Mouse (Mus musculus) layer of hippocampus, adult 8-10 months (tissue): ENCODE results near the gene Il33. TPM values are rescaled to one million over a fixed set of nuclear protein-coding genes. Genes with fewer than 3 reads are reported as not detected.
"Not testable (repeated sequence)": the region's sequence is repeated elsewhere in the genome, so short reads cannot be mapped to it uniquely, and the experiment has no call there.

Source experiments
- DNase-seq, 2 experiments: peaks; one replicate each; pipeline ENCODE4 v3.0.0; 2022; ENCODE audit warnings: low spot score in 2 of 2
- total RNA-seq, 4 experiments: library from RNA; stranded (reverse); gene quantifications; 2 replicates each; pipeline ENCODE4 v1.2.4; 2022

Il33 gene
- total RNA-seq, 4 experiments from 2014 or later = 73.4 to 112 (median 96.0) TPM

DNA sequence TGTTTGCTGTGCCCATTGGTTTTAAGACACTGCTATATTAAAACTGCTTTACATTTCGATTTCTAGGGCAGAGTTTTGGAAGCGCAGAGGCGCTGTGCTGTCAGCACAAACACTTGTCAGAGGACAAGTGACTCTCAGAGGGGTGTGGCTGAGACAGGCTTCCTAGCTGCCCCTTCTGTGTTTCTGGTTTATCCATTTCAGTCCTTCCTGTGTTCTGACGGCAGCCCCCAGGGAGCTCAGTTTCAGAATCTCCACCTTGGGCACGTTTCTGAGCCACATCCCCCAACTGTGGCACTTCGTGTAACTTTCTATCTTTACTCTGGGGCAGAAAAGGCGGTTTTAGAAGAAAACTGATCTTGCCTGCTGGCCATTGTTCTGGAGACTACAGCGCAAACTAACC, 12.5 kb downstream of the Il33 start:
- no peak for DNase-seq

DNA sequence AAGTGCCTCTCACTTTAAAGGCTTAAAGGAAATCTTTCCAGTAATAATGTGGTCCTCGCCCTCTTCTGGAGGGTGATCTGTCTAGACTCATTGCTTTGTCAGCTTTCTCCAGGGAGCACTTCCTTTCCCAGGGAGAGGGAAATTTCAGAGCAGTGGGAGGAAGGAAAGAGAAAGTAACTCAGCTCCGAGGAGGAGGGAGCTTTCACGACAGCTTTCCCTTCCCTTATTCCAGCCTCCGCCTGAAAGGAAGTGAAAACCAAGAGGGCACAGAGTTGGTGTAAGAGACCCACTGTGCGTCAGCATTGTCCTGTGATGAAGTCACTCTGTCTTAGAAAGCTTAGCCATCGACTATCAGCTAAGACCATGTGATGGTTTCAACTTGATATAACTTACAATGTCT, 15.3 kb downstream of the Il33 start:
- DNase-seq = no peak

DNA sequence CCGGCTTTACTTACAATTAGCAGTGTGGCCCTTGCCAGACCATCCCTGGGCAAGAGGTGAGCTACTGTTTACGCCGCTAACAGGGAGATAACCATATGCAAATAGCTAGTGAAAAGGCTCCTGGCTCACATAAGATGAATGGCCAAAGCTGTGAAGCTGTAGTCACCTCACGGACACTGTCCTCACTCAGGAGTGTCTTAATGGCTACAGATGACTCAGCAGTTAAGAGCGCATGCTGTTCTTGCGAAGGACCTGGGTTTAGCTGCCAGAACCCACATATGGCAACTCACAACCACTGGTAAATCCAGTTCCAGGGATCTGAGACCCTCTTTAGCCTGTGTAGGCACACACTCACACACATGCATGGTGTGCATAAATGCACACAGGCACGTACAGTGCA, 16.3 kb downstream of the Il33 start:
- DNase-seq = no peak

GRCm38 (mm10) chr19:29942358-29942757, 17.4 kb downstream of the Il33 start:
- DNase-seq = no peak

- no peak for DNase-seq
Measured at GRCm38 (mm10) chr19:29944426-29944825, 19.5 kb downstream of the Il33 start.

DNA sequence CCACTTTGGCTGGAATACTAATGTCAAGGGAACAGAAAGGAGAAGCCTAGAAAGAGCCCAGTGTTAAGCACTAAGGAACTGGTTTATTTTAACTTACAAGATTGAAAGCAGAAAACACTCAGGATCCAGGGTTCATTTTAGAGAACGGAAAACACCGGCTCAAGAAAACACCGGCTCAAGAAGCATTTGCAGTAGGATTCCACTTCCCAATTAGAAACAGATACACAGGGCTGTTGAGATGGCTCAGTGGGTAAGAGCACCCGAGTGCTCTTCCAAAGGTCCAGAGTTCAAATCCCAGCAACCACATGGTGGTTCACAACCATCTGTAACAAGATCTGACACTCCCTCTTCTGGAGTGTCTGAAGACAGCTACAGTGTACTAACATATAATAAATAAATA, 20.0 kb downstream of the Il33 start:
- DNase-seq = not testable (repeated sequence)

GRCm38 (mm10) chr19:29945557-29946422, 20.9 kb downstream of the Il33 start:
- DNase-seq = no peak

DNA sequence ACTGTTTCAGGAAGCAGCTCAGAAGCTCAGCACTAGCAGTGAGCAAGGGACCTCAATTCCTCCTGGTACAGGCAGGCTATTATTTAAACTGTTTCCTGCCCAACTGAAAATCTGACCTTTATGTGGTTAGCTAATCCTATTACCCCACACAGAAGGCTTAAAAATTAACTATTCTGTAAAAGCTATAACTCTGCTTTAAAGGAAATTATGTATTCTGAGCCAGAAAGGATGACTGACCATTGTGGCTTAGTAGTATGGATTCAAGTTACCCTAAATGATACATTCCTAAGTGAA, 21.5 kb downstream of the Il33 start:
- no peak for DNase-seq

DNA sequence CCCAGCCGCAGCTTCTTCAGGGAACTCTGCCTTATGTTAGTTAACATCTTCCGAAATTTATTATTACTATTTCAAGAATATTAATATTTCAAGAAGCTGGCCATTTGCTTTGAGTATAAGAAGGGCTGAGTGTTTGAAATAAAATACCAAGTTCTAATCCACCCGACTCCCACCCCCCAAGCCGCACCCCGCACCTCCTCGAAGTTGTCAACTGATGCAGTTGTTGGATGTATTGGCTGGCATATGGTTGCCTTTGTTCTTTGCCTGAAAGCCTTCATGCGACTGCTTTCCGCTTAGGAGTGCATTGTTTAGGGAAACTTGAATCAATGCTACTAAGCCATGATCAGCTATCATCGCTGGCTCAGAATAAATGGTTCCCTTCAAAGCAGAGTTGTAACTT, 22.1 kb downstream of the Il33 start:
- no peak for DNase-seq

DNA sequence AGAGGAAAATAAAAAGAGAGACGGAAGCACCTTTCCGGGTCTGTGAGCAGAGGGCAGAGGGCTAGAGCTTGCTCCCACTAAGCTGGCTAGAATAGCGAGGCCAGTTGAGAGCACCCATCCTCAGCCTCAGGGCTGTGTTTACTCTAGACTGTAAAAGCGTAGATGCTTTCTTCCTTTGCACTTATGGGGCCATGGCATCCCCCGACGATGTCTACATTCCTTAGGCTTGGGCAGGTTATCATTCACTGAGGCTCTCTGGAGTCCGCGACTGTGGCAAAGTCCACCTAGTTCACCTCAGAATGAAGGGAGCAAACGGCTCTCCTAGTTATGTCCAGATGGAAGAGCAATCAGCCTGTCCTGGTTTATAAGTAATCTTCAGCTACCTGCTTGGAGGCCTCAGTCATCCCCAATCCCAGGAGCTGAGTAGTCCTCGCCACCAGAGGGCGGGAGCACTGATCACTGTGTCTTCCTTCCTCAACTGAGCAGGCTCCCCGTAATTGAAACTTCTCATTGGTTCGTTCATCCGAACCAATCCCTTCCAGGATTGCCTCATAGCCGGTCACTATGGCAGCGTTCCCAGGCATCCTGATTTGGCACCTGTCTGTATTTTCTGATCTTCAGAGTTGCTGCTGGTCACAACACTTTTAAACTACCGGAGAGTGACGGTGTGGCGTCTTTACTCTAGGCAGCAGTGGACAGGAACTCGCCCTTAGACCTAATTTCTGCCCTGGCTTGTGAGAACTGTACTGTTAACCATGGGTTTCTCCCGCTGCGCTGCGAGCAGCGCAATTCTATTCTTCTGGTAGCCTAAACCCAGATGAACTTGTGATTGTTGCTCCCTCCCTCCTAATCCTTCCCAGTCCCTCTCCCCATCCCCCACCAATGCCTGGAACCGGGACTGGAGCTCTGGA, 23.2 kb downstream of the Il33 start:
- peak; percentile 74 to 80 for DNase-seq

GRCm38 (mm10) chr19:29952538-29952937, 27.6 kb downstream of the Il33 start:
- no peak for DNase-seq

DNA sequence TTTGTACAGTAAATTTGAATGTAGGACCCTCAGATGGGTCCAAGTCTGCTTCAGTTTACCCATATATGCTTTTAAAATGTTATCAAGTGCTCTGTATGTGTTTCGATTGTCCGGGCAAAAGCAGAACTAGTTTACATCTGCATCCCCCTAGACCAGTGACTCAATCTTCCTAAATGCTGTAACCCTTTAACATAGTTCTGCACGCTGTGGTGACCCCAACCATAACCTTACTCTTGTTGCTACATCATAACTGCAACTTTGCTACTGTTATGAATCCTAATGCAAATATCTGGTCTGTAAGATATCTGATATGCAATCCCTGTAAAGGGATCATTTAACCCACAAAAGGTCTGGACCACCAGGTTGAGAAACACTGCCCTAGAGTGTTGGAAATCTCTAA, 28.9 kb downstream of the Il33 start:
- DNase-seq = no peak

DNA sequence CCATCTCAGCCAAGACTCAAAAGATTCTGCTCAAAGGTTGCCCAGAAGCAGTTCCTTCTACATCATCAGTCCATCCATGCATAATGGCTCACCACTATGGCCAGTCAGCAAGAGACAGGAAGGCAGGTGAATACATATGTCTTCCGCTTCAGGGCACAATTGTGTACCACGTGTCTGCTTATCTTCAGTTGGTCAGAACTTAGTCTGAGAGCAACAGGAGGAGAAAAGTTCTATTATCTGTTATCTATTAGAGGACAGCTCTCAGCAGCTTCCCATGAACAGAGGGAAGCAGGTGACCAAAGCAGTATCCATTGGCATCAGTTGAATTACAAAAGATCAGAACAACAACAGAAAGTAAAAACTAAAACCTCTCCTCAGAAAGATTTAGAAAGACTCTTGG, 30.5 kb downstream of the Il33 start:
- DNase-seq = no peak

DNA sequence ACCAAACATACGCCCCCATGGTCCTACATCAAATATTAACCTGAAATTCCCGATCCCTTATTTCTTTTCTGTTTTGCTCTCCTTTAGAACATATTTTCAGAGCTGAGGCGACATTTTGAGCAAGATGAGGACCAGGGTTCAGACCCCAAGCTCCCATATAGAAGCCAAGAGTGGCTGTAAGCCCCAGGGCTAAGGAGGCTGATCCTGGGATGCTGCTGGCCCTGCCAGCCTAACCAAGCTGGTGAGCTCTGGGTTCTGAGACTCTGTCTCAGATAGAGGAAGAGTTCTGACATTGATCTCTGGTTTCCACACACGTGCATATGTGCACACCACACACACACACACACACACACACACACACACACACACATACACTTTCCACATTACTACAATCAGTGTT, 36.0 kb downstream of the Il33 start:
- no peak for DNase-seq

- DNase-seq = no peak
Measured at GRCm38 (mm10) chr19:29961842-29962241, 36.9 kb downstream of the Il33 start.

DNA sequence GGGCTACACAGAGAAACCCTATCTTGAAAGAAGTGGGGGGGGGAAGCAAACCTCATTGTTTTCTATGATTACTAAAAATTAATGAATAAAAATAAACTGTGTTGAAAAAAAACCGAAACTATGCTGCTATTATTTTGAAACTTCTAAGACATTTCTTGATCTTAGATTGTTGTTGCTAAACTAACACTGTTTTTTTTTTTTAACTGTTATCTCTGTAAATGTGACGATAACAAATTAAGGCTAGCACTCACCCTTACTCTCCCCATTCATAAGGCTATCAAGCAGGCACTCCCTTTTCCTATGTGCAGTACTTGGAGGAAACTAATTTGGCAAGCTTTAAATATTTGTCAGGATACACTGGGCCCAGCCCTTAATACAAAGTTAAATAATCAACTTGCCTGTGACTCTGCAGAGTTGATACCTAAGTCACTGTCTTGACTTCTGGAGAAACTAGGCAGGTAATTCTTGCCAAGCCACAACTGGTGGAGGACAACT, 38.7 kb downstream of the Il33 start:
- no peak for DNase-seq

GRCm38 (mm10) chr19:29967960-29968359, 43.0 kb downstream of the Il33 start:
- no peak for DNase-seq

GRCm38 (mm10) chr19:29973396-29973795, 48.5 kb downstream of the Il33 start:
- DNase-seq = no peak

GRCm38 (mm10) chr19:29978847-29979246, 53.9 kb downstream of the Il33 start:
- no peak for DNase-seq

DNA sequence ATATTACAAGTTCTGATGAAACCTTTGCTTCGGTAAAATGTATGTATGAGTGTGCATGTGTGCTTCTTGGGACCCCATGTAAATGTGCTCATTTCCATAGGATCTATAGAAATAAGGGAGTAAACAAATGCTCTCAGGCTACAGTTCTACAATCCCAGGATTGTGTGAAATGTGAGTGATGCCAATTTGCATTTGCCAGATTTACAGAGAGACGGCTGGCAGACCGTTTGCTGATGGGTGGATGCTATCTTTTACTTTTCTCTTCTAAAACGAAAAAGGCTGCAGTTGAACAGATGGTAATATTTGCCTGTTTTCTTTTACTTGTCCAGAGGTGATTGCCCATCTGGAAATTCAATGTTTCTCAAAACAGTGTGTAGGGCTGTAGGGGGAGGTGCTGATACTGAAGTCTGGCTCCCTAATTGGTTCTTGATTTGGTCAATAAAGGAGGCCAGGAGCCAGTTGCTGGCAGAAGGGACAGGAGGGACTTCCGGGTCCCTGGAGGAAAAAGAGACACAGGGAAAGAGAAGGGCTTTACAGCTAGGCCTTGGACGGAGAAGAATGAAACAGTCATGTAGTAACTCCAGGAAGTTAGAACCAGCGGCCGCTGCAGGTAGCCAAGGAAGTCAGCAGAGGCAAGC, 54.7 kb downstream of the Il33 start:
- DNase-seq = peak in 1 of 2 experiments; percentile 16

DNA sequence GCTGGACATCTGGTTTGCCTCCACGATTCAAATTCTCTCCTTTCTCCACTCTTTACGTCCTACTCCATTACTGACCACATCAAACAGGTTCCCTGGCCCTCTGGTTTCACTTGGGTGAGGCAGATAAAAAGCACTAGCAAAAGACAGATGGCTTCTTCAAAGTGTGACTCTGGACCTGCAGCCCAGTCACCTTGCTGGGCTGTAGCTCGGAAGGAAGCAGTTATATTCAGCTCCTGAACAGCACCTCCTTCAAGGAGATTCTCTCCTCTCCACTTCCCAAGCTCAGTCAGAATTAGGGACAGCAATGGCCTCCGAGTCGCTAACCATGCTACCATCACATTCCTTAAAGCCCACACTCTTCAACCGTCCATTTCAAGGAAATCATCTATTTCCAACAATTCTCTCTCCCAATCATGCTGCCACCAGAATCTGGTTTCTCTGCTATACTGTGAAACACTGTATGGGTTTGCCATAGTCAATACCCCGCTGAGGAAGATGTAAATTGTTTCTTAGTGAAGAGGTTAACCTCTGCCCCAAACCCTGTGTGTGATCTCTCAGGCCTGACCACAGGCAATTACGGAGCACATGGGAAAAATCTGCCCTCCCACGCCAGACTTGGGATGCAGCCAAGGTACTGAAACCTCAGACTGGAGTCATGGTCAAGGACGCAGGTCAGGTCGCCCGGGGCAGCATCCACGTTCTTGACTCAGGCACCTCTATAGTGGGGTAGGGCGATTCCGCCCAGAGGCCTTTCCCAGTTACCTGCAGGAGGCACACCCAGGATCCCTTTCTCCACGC, 59.5 kb downstream of the Il33 start:
- DNase-seq = no peak
